Mouse (Mus musculus): ENCODE results near the gene Mcm7.

Gene Mcm7

GRCm38 (mm10) chr5:138155443-138155976 is 16.7 kb downstream of the Mcm7 start, which contains the start of gene Zfp113:
Gene Zfp113, minus strand, starts transcription at chr5:138155744.
- DNase-seq (ENCODE audit: low spot score) = peak; percentile 98

GRCm38 (mm10) chr5:138154390-138154789 is 17.8 kb downstream of the Mcm7 start:
- DNase-seq (ENCODE audit: low spot score) = no peak

GRCm38 (mm10) chr5:138138585-138138984 is 33.6 kb downstream of the Mcm7 start:
- no peak for DNase-seq (ENCODE audit: low spot score)

- DNase-seq (ENCODE audit: low spot score) = peak; percentile 81
These were observed 34.2 kb downstream of the Mcm7 start for GRCm38 (mm10) chr5:138137935-138138549.

GRCm38 (mm10) chr5:138137257-138137656 is 35.0 kb downstream of the Mcm7 start:
- no peak for DNase-seq (ENCODE audit: low spot score)

GRCm38 (mm10) chr5:138132425-138133064 is 39.7 kb downstream of the Mcm7 start:
- DNase-seq (ENCODE audit: low spot score) = no peak

- no peak for DNase-seq (ENCODE audit: low spot score)
These were observed 54.2 kb downstream of the Mcm7 start for GRCm38 (mm10) chr5:138118041-138118440.

GRCm38 (mm10) chr5:138117199-138118015 is 54.8 kb downstream of the Mcm7 start:
- DNase-seq (ENCODE audit: low spot score) = peak; percentile 32

- DNase-seq (ENCODE audit: low spot score) = peak; percentile 94
These were observed 55.7 kb downstream of the Mcm7 start, which contains the start of gene Zscan21 for GRCm38 (mm10) chr5:138116255-138117198. Gene Zscan21, plus strand, starts transcription at chr5:138116903.
